Mouse (Mus musculus) ES-E14 (cell line): ENCODE results near the gene Rabl6.

ENCODE experiments used
- MAFK ChIP-seq: IDR thresholded peaks from 2 replicates; pipeline ENCODE4 v1.6.1; 2014; ENCODE audit warnings: mild to moderate bottlenecking, low read depth, low read length, inconsistent platforms; ENCODE audit not compliant: insufficient read depth
- ZC3H11A ChIP-seq: IDR thresholded peaks from 2 replicates; pipeline ENCODE4 v1.6.1; 2012; ENCODE audit warnings: low read depth, mild to moderate bottlenecking, inconsistent platforms, low read length, borderline replicate concordance
- ZNF384 ChIP-seq: IDR thresholded peaks from 2 replicates; pipeline ENCODE4 v1.6.1; 2012; ENCODE audit warnings: low read depth, low read length, inconsistent platforms

- no peak for TF ChIP-seq MAFK
- no peak for TF ChIP-seq ZNF384
- no peak for TF ChIP-seq ZC3H11A
Measured at GRCm38 (mm10) chr2:25617578-25617977, 9.3 kb upstream of the Rabl6 start, which contains the start of gene Ccdc183.
